Mouse (Mus musculus) right cerebral cortex, postnatal 4 days (tissue): Measurements from ENCODE around the gene Oxnad1.
"Not testable (repeated sequence)": the region's sequence is repeated elsewhere in the genome, so short reads cannot be mapped to it uniquely, and the experiment has no call there.

Experiments used
- DNase-seq: peaks from one replicate; pipeline ENCODE4 v3.0.0-alpha.2; 2022

Oxnad1 gene

GRCm38 (mm10) chr14:32091704-32092103 lies 6.5 kb downstream of the Oxnad1 start:
- DNase-seq, result no peak

DNA sequence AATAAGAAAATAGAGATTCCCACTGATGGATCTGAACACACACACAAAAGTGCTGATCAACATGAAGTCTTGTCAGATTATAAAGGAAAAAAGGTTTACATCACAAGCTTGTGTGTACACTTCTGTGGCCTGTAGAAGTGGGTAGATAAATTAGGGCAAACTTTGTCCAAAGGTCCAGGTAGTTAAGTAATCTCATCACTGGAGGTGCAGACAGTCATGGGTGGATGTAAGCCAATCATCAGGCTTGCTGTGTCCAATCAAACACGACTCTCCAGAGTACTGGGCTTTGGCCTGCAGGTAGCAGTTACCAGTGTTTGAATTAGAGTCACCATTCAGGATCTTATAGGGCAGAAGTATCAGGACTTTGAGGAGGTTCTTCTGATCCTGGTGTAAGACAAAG lies 7.8 kb downstream of the Oxnad1 start:
- no peak for DNase-seq

DNA sequence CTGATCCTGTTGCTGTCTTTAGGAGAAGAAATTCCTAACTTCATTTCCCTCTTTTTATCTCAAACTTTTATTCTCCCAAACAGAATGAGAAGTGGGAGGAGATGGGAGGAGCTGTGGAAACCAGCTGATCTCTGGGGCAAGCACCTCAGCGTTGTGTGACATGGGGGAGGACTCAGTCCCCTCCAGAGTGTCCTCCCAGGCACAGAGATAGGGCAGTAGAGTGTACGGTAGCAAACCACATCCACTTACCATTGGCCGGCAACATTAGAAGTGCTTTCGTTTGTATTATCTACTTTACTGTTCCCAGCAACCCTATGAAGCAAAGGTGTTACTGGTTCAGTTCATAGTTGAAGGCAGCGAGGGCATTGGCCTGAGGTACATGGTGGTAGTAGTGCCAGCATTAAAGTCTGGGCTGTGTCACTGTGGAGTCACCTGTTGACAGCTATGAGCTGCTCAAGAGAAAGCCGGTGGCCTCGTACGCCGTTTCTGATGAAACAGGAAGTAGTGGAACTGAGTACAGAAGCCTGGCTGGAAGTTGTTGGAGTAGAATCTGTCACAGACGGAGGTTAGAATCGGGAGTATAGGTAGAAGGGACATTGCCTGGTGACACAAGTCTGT lies 8.4 kb downstream of the Oxnad1 start:
- DNase-seq, result no peak

GRCm38 (mm10) chr14:32095646-32096045 lies 10.5 kb downstream of the Oxnad1 start:
- no peak for DNase-seq

GRCm38 (mm10) chr14:32096740-32097139 lies 11.6 kb downstream of the Oxnad1 start:
- no peak for DNase-seq

- DNase-seq, result no peak
Observed at GRCm38 (mm10) chr14:32097691-32098090, 12.5 kb downstream of the Oxnad1 start.

GRCm38 (mm10) chr14:32098951-32099350 lies 13.8 kb downstream of the Oxnad1 start:
- no peak for DNase-seq

GRCm38 (mm10) chr14:32103556-32103955 lies 18.4 kb downstream of the Oxnad1 start:
- DNase-seq, result no peak

- no peak for DNase-seq
Observed at GRCm38 (mm10) chr14:32105663-32106062, 20.5 kb downstream of the Oxnad1 start.

GRCm38 (mm10) chr14:32106911-32107310 lies 21.7 kb downstream of the Oxnad1 start:
- DNase-seq, result no peak

DNA sequence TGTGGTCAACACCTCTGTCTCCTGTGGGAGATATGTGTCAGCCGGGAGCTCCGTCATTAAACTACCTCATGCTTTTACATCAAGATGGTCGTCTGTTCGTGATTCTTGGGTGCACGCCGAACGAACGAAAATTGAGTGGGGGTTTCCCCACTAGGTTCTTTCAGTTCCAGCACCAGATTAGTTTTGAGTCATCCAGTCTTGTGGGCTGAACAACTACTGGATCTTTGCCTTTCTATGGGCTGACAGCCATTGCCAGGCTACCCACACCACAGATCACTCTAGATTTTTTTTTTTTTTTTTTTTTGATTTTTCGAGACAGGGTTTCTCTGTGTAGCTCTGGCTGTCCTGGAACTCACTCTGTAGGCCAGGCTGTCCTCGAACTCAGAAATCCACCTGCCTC lies 26.9 kb downstream of the Oxnad1 start:
- not testable (repeated sequence) for DNase-seq

DNA sequence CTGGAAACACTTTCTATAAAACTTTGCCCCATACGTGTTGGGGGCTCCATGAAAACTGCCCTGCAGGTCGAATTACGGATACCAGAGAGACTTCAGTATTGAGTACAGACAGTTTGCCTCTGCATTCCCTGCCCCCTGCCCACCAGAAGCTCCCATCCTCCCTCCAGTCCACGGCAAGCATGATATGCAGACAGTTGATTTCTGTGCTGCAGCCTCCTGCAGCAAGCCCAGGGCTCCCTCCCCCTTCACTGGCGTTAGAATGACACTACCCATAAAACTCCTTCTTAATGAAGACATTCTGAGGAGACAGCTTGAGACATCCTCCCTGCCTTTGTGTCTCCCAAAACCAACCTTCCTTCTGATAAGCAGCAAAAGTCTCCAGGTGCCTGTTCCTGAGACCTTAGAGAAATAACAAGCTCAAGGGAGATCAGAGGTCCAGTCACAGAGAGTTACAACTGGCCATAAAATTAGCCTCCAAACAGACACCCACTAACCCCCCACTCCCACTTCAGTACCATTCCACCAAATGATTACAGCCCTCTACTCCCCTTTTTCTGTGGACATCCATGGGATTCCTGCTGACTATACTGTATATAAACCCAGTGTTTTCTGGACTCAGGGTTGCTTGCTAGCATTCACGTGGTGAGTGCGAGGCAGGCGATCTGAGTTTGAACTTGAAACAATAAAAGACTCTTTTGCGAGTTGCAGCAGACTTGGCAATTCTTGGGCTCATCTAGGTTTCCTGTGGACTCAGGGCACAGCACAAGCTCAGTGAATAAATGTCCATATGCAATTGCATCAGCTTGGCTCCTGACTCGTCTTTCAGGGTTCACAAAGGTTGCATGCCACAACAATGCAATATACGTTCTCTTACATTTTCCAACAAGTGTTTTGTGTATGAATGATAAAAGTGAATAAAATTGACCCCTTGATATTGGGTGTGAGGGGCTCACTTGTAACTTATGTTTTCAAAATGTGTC lies 36.1 kb downstream of the Oxnad1 start:
- DNase-seq, result no peak

DNA sequence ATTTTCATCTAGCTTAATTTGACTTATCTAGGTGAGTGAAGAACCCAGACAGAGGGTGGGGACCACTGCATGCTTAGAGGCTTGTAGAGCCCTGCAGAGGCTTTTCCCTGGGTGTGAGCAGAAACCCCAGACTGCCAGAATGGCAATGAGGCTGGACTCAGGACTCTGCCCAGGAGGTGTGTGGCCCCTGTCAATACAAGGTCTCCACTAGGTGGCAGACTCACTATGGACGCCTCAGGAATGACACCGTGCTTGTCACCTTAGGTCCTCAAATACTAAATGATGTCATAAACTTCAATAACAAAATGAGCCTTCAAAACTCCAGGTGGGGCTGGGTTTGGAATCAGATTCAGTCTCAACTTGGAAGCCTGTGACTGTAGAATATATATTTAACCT lies 36.7 kb downstream of the Oxnad1 start:
- DNase-seq, result no peak

- DNase-seq, result no peak
Observed at GRCm38 (mm10) chr14:32124261-32124660, 39.1 kb downstream of the Oxnad1 start.

DNA sequence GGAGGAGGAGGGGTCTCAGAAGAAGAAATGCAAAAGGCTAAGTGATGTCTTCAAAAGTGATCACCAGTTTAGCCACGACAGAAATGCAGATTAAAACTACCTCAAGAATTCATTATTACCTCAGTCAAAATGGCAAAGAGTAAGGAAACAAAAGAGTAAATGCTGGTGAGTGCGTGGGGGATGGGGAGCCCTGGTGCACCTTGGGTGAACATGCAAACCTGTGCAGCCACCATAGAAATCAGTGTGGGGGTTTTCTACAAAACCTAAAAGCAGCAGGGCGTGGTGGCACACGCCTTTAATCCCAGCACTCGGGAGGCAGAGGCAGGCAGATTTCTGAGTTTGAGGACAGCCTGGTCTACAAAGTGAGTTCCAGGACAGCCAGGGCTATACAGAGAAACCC lies 40.1 kb downstream of the Oxnad1 start:
- not testable (repeated sequence) for DNase-seq

- no peak for DNase-seq
Observed at GRCm38 (mm10) chr14:32128409-32128808, 43.2 kb downstream of the Oxnad1 start.

GRCm38 (mm10) chr14:32131836-32132235 lies 46.7 kb downstream of the Oxnad1 start:
- DNase-seq, result no peak

GRCm38 (mm10) chr14:32134293-32134692 lies 49.1 kb downstream of the Oxnad1 start:
- DNase-seq, result no peak

DNA sequence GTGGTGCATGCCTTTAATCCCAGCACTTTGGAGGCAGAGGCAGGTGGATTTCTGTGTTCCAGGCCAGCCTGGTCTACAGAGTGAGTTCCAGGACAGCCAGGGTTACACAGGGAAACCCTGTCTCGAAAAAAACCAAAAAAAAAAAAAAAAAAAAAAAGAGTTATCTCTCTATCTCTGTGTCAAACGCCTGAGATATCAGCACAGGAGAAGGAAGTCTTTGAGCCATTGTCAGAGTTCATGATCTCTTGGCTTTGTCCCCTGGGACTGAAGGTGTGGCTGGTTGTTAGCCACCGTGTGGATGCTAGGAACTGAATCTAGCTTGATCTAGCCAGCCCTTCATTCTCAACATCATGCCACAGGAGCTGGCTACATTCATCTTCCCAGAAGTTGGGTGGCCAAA lies 51.3 kb downstream of the Oxnad1 start:
- not testable (repeated sequence) for DNase-seq

DNA sequence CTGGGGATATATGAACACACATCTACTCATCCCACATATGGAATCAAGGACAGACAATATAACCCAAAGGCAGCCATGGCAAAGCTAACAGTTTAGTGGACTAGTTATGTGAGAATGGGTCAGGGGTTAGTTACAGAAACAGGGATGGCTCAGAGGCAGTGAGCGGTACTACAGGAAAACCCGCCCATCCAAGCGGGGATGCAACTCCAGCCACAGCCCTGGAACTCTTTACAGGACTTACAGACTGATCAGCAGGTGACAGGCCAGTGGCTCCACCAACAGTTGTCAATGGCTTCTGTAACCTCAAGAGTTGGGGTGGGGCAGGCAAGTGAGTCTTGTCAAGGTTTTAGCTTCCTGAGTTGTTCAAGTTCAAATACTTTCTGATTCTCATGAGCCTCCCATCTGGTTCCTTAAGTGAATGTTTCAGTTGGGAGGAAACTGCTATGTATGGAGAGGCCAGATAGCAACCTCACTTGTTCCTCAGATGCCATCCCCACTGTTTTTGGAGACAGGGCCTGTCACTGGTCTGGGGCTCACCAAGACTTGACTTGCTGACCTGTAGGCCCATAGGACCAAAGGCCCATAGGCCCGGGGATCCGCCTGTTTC lies 55.3 kb downstream of the Oxnad1 start:
- DNase-seq, result no peak

DNA sequence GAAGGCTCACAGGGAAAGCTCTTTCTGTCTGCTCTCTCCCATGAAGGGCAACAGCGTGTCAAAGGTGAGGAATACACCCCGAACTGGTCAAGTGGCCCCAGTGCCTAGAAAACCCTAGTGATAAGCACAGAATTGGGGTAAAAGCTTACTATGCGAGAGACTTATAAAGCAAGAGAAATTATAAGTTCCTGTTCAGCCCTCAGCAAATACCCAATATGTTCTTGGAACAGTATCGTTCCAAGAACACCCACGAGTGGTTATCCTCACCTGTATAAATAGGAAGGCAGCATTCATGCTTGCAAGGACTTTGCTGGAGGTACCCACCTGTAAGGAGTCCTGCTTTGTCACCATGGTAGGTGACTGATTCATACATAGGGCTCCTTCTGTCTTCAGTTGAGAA lies 56.5 kb downstream of the Oxnad1 start, which contains the start of gene Msmb:
Gene Msmb, plus strand, starts transcription at position 301 of the 400 bp plus-strand sequence.
- no peak for DNase-seq

GRCm38 (mm10) chr14:32144734-32145133 lies 59.6 kb downstream of the Oxnad1 start:
- DNase-seq, result no peak

GRCm38 (mm10) chr14:32145401-32145800 lies 60.2 kb downstream of the Oxnad1 start:
- no peak for DNase-seq
